Mouse (Mus musculus) lung, embryonic 15.5 days (tissue): Measurements from ENCODE around the gene Snrpa1. TPM values are rescaled to one million over a fixed set of nuclear protein-coding genes. Genes with fewer than 3 reads are reported as not detected.

Source experiments
- ATAC-seq: fragments of 200-750 bp; cut with Nextera tagmentation; 2 replicates; pipeline ENCODE4 v1.8.0; 2017; ENCODE audit warnings: moderate number of reproducible peaks, borderline replicate concordance; ENCODE audit not compliant: low FRiP score, low TSS enrichment; ENCODE audit errors: extremely low read depth
- H3K27ac ChIP-seq: fragments of 300-500 bp; sonication (generic); 2 replicates; pipeline ENCODE4 v1.5.1; 2015; ENCODE audit warnings: moderate library complexity, mild to moderate bottlenecking, inconsistent platforms
- H3K27me3 ChIP-seq: fragments of 300-500 bp; sonication (generic); 2 replicates; pipeline ENCODE4 v1.6.1; 2015; ENCODE audit warnings: inconsistent platforms
- H3K36me3 ChIP-seq: fragments of 300-500 bp; sonication (generic); 2 replicates; pipeline ENCODE4 v1.6.1; 2015; ENCODE audit warnings: inconsistent platforms
- H3K4me1 ChIP-seq: fragments of 300-500 bp; sonication (generic); 2 replicates; pipeline ENCODE4 v1.6.1; 2015; ENCODE audit warnings: inconsistent platforms
- H3K4me2 ChIP-seq: fragments of 300-500 bp; sonication (generic); 2 replicates; pipeline ENCODE4 v1.6.1; 2015; ENCODE audit warnings: inconsistent platforms, mild to moderate bottlenecking, moderate library complexity
- H3K4me3 ChIP-seq: fragments of 300-500 bp; sonication (generic); 2 replicates; pipeline ENCODE4 v1.5.1; 2015; ENCODE audit warnings: mild to moderate bottlenecking, inconsistent platforms
- H3K9ac ChIP-seq: fragments of 300-500 bp; sonication (generic); 2 replicates; pipeline ENCODE4 v1.6.1; 2015; ENCODE audit warnings: inconsistent platforms
- H3K9me3 ChIP-seq: fragments of 300-500 bp; sonication (generic); 2 replicates; pipeline ENCODE4 v1.6.1; 2016; ENCODE audit warnings: inconsistent platforms
- WGBS: fragments of 180-500 bp; shearing (Covaris S2); methylation state at CpG from one replicate; pipeline ENCODE4 v1.1.7; 2015; 5-methylcytosine and 5-hydroxymethylcytosine counted together
- polyA plus RNA-seq: library from polyadenylated mRNA; unstranded; fragments of >200 nt; fragmentation: Nextera tagmentation; extraction: Ambion mirVana; gene quantifications from 2 replicates; pipeline ENCODE4 v1.2.1, GENCODE M21; 2015

The Snrpa1 gene
- polyA plus RNA-seq, 1 experiment from 2014 or later = 177 TPM

DNA sequence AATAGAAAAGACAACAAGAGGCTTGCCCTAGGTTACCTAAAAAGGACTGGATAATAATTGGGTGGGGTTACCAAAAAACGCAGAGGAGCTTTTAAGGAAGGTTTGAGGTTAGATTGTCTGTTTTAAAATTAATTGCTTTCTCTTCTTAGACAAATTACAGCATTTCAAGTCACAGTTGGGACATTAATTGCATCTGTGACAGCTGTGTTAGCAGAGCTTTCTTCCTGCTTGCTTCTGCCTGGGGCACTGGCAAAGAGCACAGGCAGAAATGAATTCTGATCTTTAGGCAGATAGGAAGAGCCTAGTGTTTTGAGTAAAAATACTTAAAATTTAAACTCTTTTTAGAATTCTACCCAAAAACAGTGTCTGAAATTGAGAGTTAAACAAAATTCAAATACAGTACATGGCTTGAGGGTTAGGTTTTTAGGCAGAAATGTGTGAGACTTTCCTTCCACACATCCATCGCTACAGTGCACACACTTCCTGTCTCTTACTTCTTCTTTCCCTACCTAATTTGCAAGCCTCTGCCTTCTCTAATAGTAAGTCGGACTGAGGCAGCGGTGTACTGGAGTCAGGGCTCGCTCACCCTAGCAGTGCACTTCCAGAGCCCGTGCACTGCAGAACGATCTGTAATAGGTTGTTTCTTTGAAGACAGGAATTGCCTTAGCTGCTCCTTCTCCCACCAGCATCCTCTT, 62.0 kb downstream of the Snrpa1 start:
- Histone ChIP-seq H3K4me2 (no peak overlapping the region), H3K4me1 (peaks cover 67% of the 10 kb centered on the region), H3K36me3 (peaks cover 8% of the 10 kb centered on the region), H3K4me3 (no peak overlapping the region), H3K9ac (no peak overlapping the region), H3K27ac (no peak overlapping the region), H3K27me3 (no peaks in the 10 kb centered on the region), H3K9me3 (no peaks in the 10 kb centered on the region)
- 72% methylated on average over 7 of the region's 7 CpGs for WGBS
- ATAC-seq = no peak

Other genes with a start within 250 kb of the Snrpa1 start
- 7.6 and 9.2 TPM in 2 replicates for gene Pcsk6, start 197.3 kb upstream of the Snrpa1 start, polyA plus RNA-seq
- not detected in 2 replicates for gene Gm45213, start 15.4 kb upstream of the Snrpa1 start, polyA plus RNA-seq
- 101 and 105 TPM in 2 replicates for gene Selenos, start 20.6 kb downstream of the Snrpa1 start, polyA plus RNA-seq
- gene Chsy1, start 50.5 kb downstream of the Snrpa1 start, polyA plus RNA-seq = 18.2 and 18.5 TPM in 2 replicates